Mouse (Mus musculus): ENCODE results near the gene 1700011L22Rik. TPM values are rescaled to one million over a fixed set of nuclear protein-coding genes. Genes with fewer than 3 reads are reported as not detected.

The 1700011L22Rik gene
- polyA plus RNA-seq, 1 experiment from 2014 or later: not detected

DNA sequence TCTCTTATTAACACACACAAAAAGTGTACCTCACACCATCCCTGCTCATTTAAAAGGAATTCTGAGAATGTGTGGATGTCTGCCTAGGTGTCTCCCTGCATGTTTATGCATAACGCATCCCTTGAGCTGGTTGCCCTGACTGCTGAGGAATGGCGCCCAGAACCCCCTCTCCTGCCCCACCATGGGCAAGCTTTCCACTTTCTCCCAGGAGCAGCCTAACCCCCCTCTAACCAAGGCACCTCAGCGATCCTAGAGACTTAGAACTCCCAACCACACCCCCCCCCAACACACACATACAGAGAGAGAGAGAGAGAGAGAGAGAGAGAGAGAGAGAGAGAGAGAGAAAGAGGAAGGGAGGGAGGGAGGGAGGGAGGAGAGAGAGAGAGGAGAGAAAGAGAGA lies 40.2 kb downstream of the 1700011L22Rik start:
- DNase-seq (ENCODE audit: low spot score) (no peak), ATAC-seq (ENCODE audit: low read depth) (no peak)
- H3K4me1 ChIP-seq (ENCODE audit: control insufficient read depth, insufficient read depth, low read length): peaks cover 53% of the 10 kb centered on the region
- peak overlapping the region; percentile 98 for H3K27ac ChIP-seq (replicated peaks; ENCODE audit: low read depth, low read length)
- 23% methylated on average over 3 of the region's 3 CpGs for WGBS
- no peaks in the 10 kb centered on the region for H3K9me3 ChIP-seq (ENCODE audit: control insufficient read depth, low read length)
- H3K36me3 ChIP-seq (ENCODE audit: control insufficient read depth, insufficient read depth, low read length): no peaks in the 10 kb centered on the region
- H3K4me2 ChIP-seq (ENCODE audit: low read depth, low read length): peak overlapping the region; percentile 62
- H3K4me3 ChIP-seq (ENCODE audit: low read depth, low read length): no peak overlapping the region
- H3K27me3 ChIP-seq (replicated peaks; ENCODE audit: control insufficient read depth, insufficient read depth, low read length): no peaks in the 10 kb centered on the region
- no peak overlapping the region; the same call in 1 of the 2 replicates for H3K9ac ChIP-seq (ENCODE audit: low read depth, low read length)

DNA sequence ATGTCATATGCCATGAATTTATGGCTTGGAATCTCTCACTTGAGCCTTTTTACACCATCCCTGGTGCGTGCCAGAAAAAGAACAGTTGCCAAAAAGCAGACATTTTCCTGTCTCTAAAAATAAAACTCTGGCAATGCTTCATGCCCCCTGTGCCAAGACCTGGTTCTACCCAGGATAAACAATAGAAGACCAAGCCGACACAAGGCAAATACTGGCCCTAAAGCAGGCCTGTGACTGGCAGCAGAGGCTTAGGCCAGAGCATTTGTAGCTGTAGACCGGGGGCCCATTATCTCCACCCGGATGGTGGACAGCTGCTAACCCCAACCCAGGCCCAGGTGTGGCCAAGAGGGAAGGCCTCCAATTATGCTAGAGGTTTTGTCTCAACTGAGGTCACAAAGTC lies 41.5 kb downstream of the 1700011L22Rik start:
- no peaks in the 10 kb centered on the region for H3K9me3 ChIP-seq (ENCODE audit: control insufficient read depth, low read length)
- H3K27ac ChIP-seq (replicated peaks; ENCODE audit: low read depth, low read length): peak overlapping the region; percentile 98
- no peaks in the 10 kb centered on the region for H3K36me3 ChIP-seq (ENCODE audit: control insufficient read depth, insufficient read depth, low read length)
- no peak overlapping the region for H3K4me3 ChIP-seq (ENCODE audit: low read depth, low read length)
- H3K27me3 ChIP-seq (replicated peaks; ENCODE audit: control insufficient read depth, insufficient read depth, low read length): no peaks in the 10 kb centered on the region
- H3K4me2 ChIP-seq (ENCODE audit: low read depth, low read length): no peak overlapping the region
- WGBS: 57% methylated on average over 4 of the region's 4 CpGs
- peaks cover 56% of the 10 kb centered on the region for H3K4me1 ChIP-seq (ENCODE audit: control insufficient read depth, insufficient read depth, low read length)
- no peak overlapping the region for H3K9ac ChIP-seq (ENCODE audit: low read depth, low read length)
- ATAC-seq (ENCODE audit: low read depth): no peak
- peak; percentile 55 for DNase-seq (ENCODE audit: low spot score)

DNA sequence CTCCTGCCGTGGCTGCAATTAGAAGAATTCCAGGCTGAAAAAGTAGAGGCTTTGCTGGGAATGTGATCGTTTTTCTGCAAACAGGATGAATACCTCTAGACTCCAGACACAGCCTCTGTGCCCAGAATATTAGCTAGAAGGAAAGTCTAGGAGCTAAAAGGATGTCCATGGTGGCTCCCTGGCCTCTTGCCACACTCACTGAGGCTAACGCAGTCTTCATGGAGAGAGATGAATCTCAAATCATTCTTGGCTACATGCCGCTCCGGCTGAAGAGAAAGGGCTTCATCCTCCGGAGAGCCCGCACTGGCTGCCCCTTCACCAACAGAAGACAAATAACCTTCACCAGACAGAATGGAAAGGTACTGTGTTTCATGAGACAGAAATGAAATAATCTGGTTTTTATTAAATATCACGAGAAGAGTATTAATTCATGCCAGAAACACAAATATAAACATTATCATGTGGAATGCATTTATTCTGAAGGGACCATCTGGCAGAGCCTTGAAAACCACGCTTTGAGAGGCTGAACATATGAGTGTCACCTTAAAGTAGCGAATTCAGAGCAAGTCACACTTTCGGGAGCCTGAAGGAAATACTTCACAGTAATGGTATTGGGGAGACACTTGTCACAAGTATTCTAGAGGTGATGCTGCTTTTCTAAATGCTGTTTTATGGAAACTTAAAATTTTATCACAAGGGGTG lies 46.8 kb downstream of the 1700011L22Rik start:
- 38% methylated on average over 11 of the region's 11 CpGs for WGBS
- Histone ChIP-seq H3K36me3 (ENCODE audit: control insufficient read depth, insufficient read depth, low read length) (no peaks in the 10 kb centered on the region), H3K9me3 (ENCODE audit: control insufficient read depth, low read length) (no peaks in the 10 kb centered on the region), H3K9ac (ENCODE audit: low read depth, low read length) (no peak overlapping the region), H3K4me3 (ENCODE audit: low read depth, low read length) (no peak overlapping the region), H3K27me3 (replicated peaks; ENCODE audit: control insufficient read depth, insufficient read depth, low read length) (no peaks in the 10 kb centered on the region), H3K4me1 (ENCODE audit: control insufficient read depth, insufficient read depth, low read length) (peaks cover 17% of the 10 kb centered on the region), H3K4me2 (ENCODE audit: low read depth, low read length) (peak overlapping the region; percentile 20), H3K27ac (replicated peaks; ENCODE audit: low read depth, low read length) (peak overlapping the region; percentile 81)
- ATAC-seq (ENCODE audit: low read depth): 0 out of 2 replicates have a peak, but pooled peaks have one; percentile 18
- peak; percentile 74 for DNase-seq (ENCODE audit: low spot score)

DNA sequence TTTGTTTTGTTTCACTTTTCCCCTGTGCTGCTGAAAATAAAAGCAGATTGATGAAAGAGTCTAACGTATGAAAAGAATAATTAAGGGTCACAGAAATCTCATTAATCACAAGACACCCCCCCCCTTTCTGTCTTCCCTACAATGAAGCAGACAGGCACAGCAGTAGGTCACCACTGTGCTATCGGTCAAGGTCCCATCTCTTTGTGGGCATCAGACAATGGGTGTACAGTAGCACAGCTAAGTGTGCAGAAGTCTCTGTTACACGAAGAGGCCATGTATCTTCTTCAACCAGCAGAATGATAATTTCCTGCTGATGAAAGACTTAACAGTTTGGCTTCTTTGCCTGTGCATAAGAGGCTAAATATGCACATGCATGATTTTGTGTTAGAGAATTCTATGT lies 49.7 kb downstream of the 1700011L22Rik start:
- DNase-seq (ENCODE audit: low spot score): no peak
- WGBS: 80% methylated on average over 3 of the region's 3 CpGs
- ATAC-seq (ENCODE audit: low read depth): no peak

DNA sequence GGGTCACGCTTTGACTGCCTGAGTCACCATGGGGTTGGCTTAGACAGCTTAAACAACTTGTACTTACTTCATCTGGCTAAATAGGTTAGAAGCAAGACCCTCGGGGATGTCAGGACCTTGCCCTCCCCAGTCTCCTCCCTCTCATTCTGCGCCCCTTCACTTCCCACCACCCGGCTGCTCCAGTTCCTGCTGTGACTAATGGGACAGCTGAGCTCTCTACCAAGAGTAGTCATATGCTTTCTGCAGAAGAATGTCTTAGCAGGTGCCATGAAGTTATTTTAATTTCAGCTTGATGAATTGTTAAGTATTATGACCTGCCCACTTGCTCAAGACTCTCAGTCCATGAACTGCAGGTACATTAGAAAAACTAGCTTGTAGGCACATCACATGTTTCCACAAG lies 51.9 kb downstream of the 1700011L22Rik start:
- 78% methylated on average over 4 of the region's 4 CpGs for WGBS
- no peak for ATAC-seq (ENCODE audit: low read depth)
- Histone ChIP-seq H3K27ac (replicated peaks; ENCODE audit: low read depth, low read length) (no peak overlapping the region), H3K27me3 (replicated peaks; ENCODE audit: control insufficient read depth, insufficient read depth, low read length) (no peaks in the 10 kb centered on the region), H3K9me3 (ENCODE audit: control insufficient read depth, low read length) (no peaks in the 10 kb centered on the region), H3K4me3 (ENCODE audit: low read depth, low read length) (no peak overlapping the region), H3K9ac (ENCODE audit: low read depth, low read length) (no peak overlapping the region), H3K36me3 (ENCODE audit: control insufficient read depth, insufficient read depth, low read length) (peaks cover 14% of the 10 kb centered on the region), H3K4me1 (ENCODE audit: control insufficient read depth, insufficient read depth, low read length) (peaks cover 8% of the 10 kb centered on the region; the same call in 1 of the 2 replicates), H3K4me2 (ENCODE audit: low read depth, low read length) (no peak overlapping the region)
- no peak for DNase-seq (ENCODE audit: low spot score)

More for the DNA sequence above, 49.7 kb downstream of the 1700011L22Rik start:
- H3K4me2 ChIP-seq (ENCODE audit: low read depth, low read length): no peak overlapping the region
- no peaks in the 10 kb centered on the region for H3K9me3 ChIP-seq (ENCODE audit: control insufficient read depth, low read length)
- no peak overlapping the region for H3K4me3 ChIP-seq (ENCODE audit: low read depth, low read length)
- H3K27me3 ChIP-seq (replicated peaks; ENCODE audit: control insufficient read depth, insufficient read depth, low read length): no peaks in the 10 kb centered on the region
- H3K4me1 ChIP-seq (ENCODE audit: control insufficient read depth, insufficient read depth, low read length): peaks cover 13% of the 10 kb centered on the region
- H3K9ac ChIP-seq (ENCODE audit: low read depth, low read length): no peak overlapping the region
- H3K36me3 ChIP-seq (ENCODE audit: control insufficient read depth, insufficient read depth, low read length): no peaks in the 10 kb centered on the region
- H3K27ac ChIP-seq (replicated peaks; ENCODE audit: low read depth, low read length): no peak overlapping the region

DNA sequence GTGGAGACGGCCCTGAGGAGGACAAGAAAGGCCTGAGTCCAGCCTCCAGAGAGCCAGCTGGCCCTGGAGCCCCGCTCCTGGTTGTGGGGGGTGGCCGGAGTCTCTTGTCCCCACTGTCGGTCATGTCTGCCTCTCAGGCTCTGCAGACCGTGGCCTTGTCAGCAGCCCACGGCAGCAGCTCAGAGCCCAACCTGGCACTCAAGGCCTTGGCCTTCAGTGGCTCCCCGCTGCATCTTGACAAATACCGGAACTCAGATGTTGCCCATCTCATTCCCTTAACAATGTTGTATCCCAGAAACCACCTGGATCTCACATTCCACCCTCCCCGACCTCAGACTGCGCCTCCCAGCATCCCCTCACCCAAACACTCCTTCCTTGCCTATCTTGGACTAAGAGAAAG lies 58.3 kb downstream of the 1700011L22Rik start:
- no peak overlapping the region for H3K4me2 ChIP-seq (ENCODE audit: low read depth, low read length)
- 90% methylated on average over 10 of the region's 10 CpGs for WGBS
- no peak overlapping the region for H3K4me3 ChIP-seq (ENCODE audit: low read depth, low read length)
- DNase-seq (ENCODE audit: low spot score) (no peak), ATAC-seq (ENCODE audit: low read depth) (no peak)
- H3K27ac ChIP-seq (replicated peaks; ENCODE audit: low read depth, low read length): no peak overlapping the region
- peaks cover 77% of the 10 kb centered on the region for H3K36me3 ChIP-seq (ENCODE audit: control insufficient read depth, insufficient read depth, low read length)
- no peaks in the 10 kb centered on the region for H3K27me3 ChIP-seq (replicated peaks; ENCODE audit: control insufficient read depth, insufficient read depth, low read length)
- H3K9ac ChIP-seq (ENCODE audit: low read depth, low read length): no peak overlapping the region
- no peaks in the 10 kb centered on the region for H3K4me1 ChIP-seq (ENCODE audit: control insufficient read depth, insufficient read depth, low read length)
- no peaks in the 10 kb centered on the region for H3K9me3 ChIP-seq (ENCODE audit: control insufficient read depth, low read length)

DNA sequence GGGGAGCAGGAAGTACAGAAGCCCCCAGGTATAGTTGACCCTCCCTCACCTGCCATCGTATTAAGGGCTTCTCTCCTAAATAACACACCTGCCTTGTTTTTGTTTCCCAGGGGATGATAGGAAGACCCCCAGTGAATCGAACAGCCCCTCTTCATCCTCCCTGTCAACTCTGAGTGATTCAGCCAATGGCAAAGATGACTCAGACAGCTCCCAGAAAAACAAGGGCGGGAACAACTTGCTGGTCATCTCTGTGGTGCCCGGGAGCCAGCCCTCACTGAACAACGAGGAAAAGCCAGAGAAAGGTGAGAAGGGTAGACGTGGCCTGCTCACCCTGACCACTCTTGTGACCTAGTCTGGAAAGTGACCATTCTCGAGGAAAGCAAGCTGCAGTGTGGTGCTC lies 62.9 kb downstream of the 1700011L22Rik start:
- no peak for ATAC-seq (ENCODE audit: low read depth)
- no peak overlapping the region for H3K4me3 ChIP-seq (ENCODE audit: low read depth, low read length)
- H3K4me1 ChIP-seq (ENCODE audit: control insufficient read depth, insufficient read depth, low read length): no peaks in the 10 kb centered on the region
- H3K4me2 ChIP-seq (ENCODE audit: low read depth, low read length): no peak overlapping the region
- H3K27ac ChIP-seq (replicated peaks; ENCODE audit: low read depth, low read length): no peak overlapping the region
- H3K9ac ChIP-seq (ENCODE audit: low read depth, low read length): no peak overlapping the region
- no peaks in the 10 kb centered on the region for H3K27me3 ChIP-seq (replicated peaks; ENCODE audit: control insufficient read depth, insufficient read depth, low read length)
- no peak for DNase-seq (ENCODE audit: low spot score)
- H3K9me3 ChIP-seq (ENCODE audit: control insufficient read depth, low read length): no peaks in the 10 kb centered on the region
- WGBS: 88% methylated on average over 7 of the region's 7 CpGs
- peaks cover 100% of the 10 kb centered on the region for H3K36me3 ChIP-seq (ENCODE audit: control insufficient read depth, insufficient read depth, low read length)

DNA sequence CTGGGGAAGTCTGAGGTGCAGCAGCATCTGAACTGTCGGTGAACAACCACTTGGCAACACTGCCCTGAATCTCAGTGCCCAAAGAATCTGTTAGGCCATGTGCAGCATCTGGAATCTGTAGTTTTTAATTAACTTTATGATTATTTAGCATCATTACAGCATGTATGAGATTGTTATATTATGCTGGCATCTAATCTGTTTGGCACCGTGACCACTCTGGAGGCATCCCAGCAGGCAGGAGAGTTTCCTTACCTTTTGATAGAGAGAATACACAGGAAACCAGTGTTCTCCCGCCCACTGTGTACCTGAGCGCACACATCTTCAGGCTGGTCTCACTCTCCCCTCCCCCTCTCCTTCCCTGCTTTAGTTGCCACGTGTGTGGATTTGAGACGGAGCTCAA lies 68.7 kb downstream of the 1700011L22Rik start:
- Histone ChIP-seq H3K4me1 (ENCODE audit: control insufficient read depth, insufficient read depth, low read length) (no peaks in the 10 kb centered on the region), H3K4me3 (ENCODE audit: low read depth, low read length) (no peak overlapping the region), H3K27me3 (replicated peaks; ENCODE audit: control insufficient read depth, insufficient read depth, low read length) (no peaks in the 10 kb centered on the region), H3K27ac (replicated peaks; ENCODE audit: low read depth, low read length) (no peak overlapping the region), H3K36me3 (ENCODE audit: control insufficient read depth, insufficient read depth, low read length) (peaks cover 88% of the 10 kb centered on the region), H3K9me3 (ENCODE audit: control insufficient read depth, low read length) (no peaks in the 10 kb centered on the region), H3K9ac (ENCODE audit: low read depth, low read length) (no peak overlapping the region), H3K4me2 (ENCODE audit: low read depth, low read length) (no peak overlapping the region)
- DNase-seq (ENCODE audit: low spot score) (no peak), ATAC-seq (ENCODE audit: low read depth) (no peak)
- 82% methylated on average over 6 of the region's 6 CpGs for WGBS

DNA sequence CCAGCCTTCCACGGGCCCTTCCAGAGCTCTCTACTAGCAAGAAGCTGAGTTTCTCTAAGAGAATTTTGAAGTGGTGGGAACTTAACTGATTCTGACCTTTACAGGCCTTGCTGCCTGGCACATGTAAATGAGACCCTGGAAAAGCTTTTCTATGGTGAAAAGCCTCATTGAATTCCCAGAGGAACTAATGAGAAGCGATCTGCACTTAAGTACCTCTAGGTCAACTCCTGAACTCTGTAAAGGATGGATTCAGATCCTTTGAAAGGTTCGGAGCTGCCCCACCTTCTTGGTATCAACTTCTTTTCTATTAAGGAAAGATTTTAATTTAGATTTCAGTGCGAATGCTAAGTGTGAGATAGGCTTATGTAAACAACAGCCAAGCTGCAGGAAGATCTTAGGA lies 72.4 kb downstream of the 1700011L22Rik start:
- Histone ChIP-seq H3K36me3 (ENCODE audit: control insufficient read depth, insufficient read depth, low read length) (peaks cover 51% of the 10 kb centered on the region), H3K4me1 (ENCODE audit: control insufficient read depth, insufficient read depth, low read length) (no peaks in the 10 kb centered on the region), H3K4me3 (ENCODE audit: low read depth, low read length) (no peak overlapping the region), H3K27me3 (replicated peaks; ENCODE audit: control insufficient read depth, insufficient read depth, low read length) (no peaks in the 10 kb centered on the region), H3K27ac (replicated peaks; ENCODE audit: low read depth, low read length) (no peak overlapping the region), H3K4me2 (ENCODE audit: low read depth, low read length) (no peak overlapping the region), H3K9ac (ENCODE audit: low read depth, low read length) (no peak overlapping the region), H3K9me3 (ENCODE audit: control insufficient read depth, low read length) (no peaks in the 10 kb centered on the region)
- 71% methylated on average over 4 of the region's 4 CpGs for WGBS
- no peak for ATAC-seq (ENCODE audit: low read depth)
- no peak for DNase-seq (ENCODE audit: low spot score)
